Mouse (Mus musculus): ENCODE measurements around the gene Gpt2.

- TF ChIP-seq CTCF (IDR thresholded peaks at IDR 0.05) (no peak), EP300 (IDR thresholded peaks at IDR 0.05) (no peak)
Observed at GRCm38 (mm10) chr8:85445936-85446685, 46.3 kb upstream of the Gpt2 start.

All from lung, postnatal 0 days (tissue).